Mouse (Mus musculus): ENCODE measurements around the gene Tcf7l2. TPM values are rescaled to one million over a fixed set of nuclear protein-coding genes. Genes with fewer than 3 reads are reported as not detected.

The Tcf7l2 gene
- total RNA-seq, 1 experiment = 3.0 TPM

- no peak for DNase-seq (ENCODE audit: low read depth, low spot score)
- no peak for TF ChIP-seq ZNF384 (IDR thresholded peaks at IDR 0.05; ENCODE audit: low read depth, low read length)
- TF ChIP-seq CHD2 (IDR thresholded peaks at IDR 0.05; ENCODE audit: low read depth, low read length) = no peak
- TF ChIP-seq HCFC1 (IDR thresholded peaks at IDR 0.05; ENCODE audit: borderline replicate concordance, insufficient read depth, low read length) = no peak
- TF ChIP-seq MAFK (IDR thresholded peaks at IDR 0.05; ENCODE audit: insufficient read depth, low read depth, low read length) = no peak
- no peak for TF ChIP-seq ZC3H11A (IDR thresholded peaks at IDR 0.05; ENCODE audit: borderline replicate concordance, low read depth, low read length)
- in situ Hi-C loops (cut with MboI; ENCODE audit: low sequenced_read_pairs in 2 of 2, unreplicated experiment in 2 of 2) = no loop called here
- Histone ChIP-seq H3K27ac (ENCODE audit: insufficient read depth, low read depth, low read length, poor library complexity, severe bottlenecking) (no peak overlapping the region), H3K9me3 (ENCODE audit: control insufficient read depth, insufficient read depth, low read depth, low read length) (no peaks in the 10 kb centered on the region), H3K9ac (ENCODE audit: insufficient read depth, low read depth, low read length, poor library complexity, severe bottlenecking) (no peak overlapping the region), H3K36me3 (ENCODE audit: control insufficient read depth, insufficient read depth, low read length, poor library complexity, severe bottlenecking) (peaks cover 3% of the 10 kb centered on the region; the same call in 1 of the 2 replicates), H3K4me1 (ENCODE audit: control insufficient read depth in 2 of 2, insufficient read depth in 2 of 2, low read length in 2 of 2, poor library complexity in 1 of 2) (peaks cover 0 to 2% of the 10 kb centered on the region in 2 experiments; a peak in 1 of 4 replicates), H3K4me3 (ENCODE audit: insufficient read depth in 1 of 2, low read depth in 1 of 2, low read length in 2 of 2, poor library complexity in 1 of 2, severe bottlenecking in 1 of 2) (no peak overlapping the region)
These were observed 127.0 kb downstream of the Tcf7l2 start for GRCm38 (mm10) chr19:55868597-55868996.

DNA sequence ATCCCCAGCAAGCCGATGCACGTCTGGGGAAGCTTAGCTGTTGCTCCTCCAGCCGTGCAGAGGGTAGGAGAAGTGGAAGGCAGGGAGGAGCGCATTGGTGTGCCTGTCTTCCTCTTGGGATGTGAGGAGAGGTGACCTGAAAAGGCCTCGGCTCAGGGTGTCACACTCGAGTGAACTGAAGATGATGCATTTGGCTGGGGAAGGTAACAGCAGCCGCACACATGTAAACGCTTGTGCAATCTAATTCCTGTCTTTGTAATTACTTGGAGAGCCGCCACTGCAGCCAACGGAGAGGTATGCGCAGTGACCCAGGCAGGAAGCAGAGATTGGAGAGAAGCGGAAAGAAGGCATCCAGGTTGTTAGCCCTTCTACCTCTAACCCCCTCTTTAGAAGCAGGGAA is 129.2 kb downstream of the Tcf7l2 start:
- Histone ChIP-seq H3K27ac (ENCODE audit: insufficient read depth, low read depth, low read length, poor library complexity, severe bottlenecking) (no peak overlapping the region), H3K9ac (ENCODE audit: insufficient read depth, low read depth, low read length, poor library complexity, severe bottlenecking) (no peak overlapping the region), H3K36me3 (ENCODE audit: control insufficient read depth, insufficient read depth, low read length, poor library complexity, severe bottlenecking) (no peaks in the 10 kb centered on the region), H3K4me3 (ENCODE audit: insufficient read depth in 1 of 2, low read depth in 1 of 2, low read length in 2 of 2, poor library complexity in 1 of 2, severe bottlenecking in 1 of 2) (no peak overlapping the region), H3K9me3 (ENCODE audit: control insufficient read depth, insufficient read depth, low read depth, low read length) (no peaks in the 10 kb centered on the region), H3K4me1 (ENCODE audit: control insufficient read depth in 2 of 2, insufficient read depth in 2 of 2, low read length in 2 of 2, poor library complexity in 1 of 2) (peaks cover 0 to 2% of the 10 kb centered on the region in 2 experiments; a peak in 1 of 4 replicates)
- DNase-seq (ENCODE audit: low read depth, low spot score) = no peak
- in situ Hi-C loops (cut with MboI; ENCODE audit: low sequenced_read_pairs in 2 of 2, unreplicated experiment in 2 of 2) = no loop called here
- TF ChIP-seq ZC3H11A (IDR thresholded peaks at IDR 0.05; ENCODE audit: borderline replicate concordance, low read depth, low read length) (no peak), ZNF384 (IDR thresholded peaks at IDR 0.05; ENCODE audit: low read depth, low read length) (no peak), CHD2 (IDR thresholded peaks at IDR 0.05; ENCODE audit: low read depth, low read length) (no peak), MAFK (IDR thresholded peaks at IDR 0.05; ENCODE audit: insufficient read depth, low read depth, low read length) (no peak), HCFC1 (IDR thresholded peaks at IDR 0.05; ENCODE audit: borderline replicate concordance, insufficient read depth, low read length) (no peak)

DNA sequence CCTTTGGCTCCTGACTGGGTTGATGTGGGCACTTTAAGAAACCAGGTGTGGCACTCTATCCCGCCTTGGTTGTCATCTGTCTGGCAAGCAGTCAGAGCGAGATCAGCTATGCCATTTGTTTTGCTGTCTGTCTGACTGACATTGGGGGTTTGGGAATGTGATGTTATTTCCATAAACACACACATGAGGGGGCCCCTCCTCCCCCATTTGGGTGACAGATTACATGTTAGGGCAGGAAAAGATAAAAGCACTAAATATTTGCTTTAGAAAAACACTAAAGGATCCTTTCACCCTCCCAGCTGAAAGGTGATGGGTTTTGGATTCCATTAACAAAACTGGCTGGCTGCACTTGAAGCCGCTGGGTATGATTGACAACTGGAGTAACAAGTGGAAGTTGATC is 129.9 kb downstream of the Tcf7l2 start:
- no peak for DNase-seq (ENCODE audit: low read depth, low spot score)
- Histone ChIP-seq H3K4me1 (ENCODE audit: control insufficient read depth in 2 of 2, insufficient read depth in 2 of 2, low read length in 2 of 2, poor library complexity in 1 of 2) (peaks cover 0 to 2% of the 10 kb centered on the region in 2 experiments; a peak in 1 of 4 replicates), H3K9ac (ENCODE audit: insufficient read depth, low read depth, low read length, poor library complexity, severe bottlenecking) (no peak overlapping the region), H3K36me3 (ENCODE audit: control insufficient read depth, insufficient read depth, low read length, poor library complexity, severe bottlenecking) (no peaks in the 10 kb centered on the region), H3K27ac (ENCODE audit: insufficient read depth, low read depth, low read length, poor library complexity, severe bottlenecking) (no peak overlapping the region), H3K4me3 (ENCODE audit: insufficient read depth in 1 of 2, low read depth in 1 of 2, low read length in 2 of 2, poor library complexity in 1 of 2, severe bottlenecking in 1 of 2) (no peak overlapping the region), H3K9me3 (ENCODE audit: control insufficient read depth, insufficient read depth, low read depth, low read length) (no peaks in the 10 kb centered on the region)
- TF ChIP-seq CHD2 (IDR thresholded peaks at IDR 0.05; ENCODE audit: low read depth, low read length) = no peak
- TF ChIP-seq MAFK (IDR thresholded peaks at IDR 0.05; ENCODE audit: insufficient read depth, low read depth, low read length) = no peak
- no peak for TF ChIP-seq HCFC1 (IDR thresholded peaks at IDR 0.05; ENCODE audit: borderline replicate concordance, insufficient read depth, low read length)
- no peak for TF ChIP-seq ZC3H11A (IDR thresholded peaks at IDR 0.05; ENCODE audit: borderline replicate concordance, low read depth, low read length)
- no peak for TF ChIP-seq ZNF384 (IDR thresholded peaks at IDR 0.05; ENCODE audit: low read depth, low read length)
- in situ Hi-C loops (cut with MboI; ENCODE audit: low sequenced_read_pairs in 2 of 2, unreplicated experiment in 2 of 2) = no loop called here

DNA sequence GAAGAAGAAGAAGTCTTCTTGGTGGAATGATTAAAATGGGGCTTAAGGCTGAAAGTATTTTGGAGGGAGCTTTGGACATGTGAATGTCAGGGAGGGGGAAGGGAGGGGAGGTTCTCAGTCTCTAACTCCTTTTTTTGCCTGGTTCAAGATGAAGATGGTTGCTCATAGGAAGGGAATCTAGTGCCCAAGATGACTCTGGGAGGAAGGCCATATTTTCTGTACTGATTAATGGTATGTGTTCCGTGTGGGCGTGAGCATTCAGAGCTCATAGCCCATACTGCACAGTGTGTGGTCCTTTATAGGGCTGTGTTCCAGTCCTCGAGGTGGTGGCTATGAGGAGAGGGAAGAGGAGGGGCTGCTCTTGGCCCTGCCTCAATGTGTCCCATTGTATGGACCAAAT is 131.6 kb downstream of the Tcf7l2 start:
- H3K4me1 ChIP-seq (ENCODE audit: control insufficient read depth in 2 of 2, insufficient read depth in 2 of 2, low read length in 2 of 2, poor library complexity in 1 of 2) = no peaks in the 10 kb centered on the region; a peak in 1 of 4 replicates

DNA sequence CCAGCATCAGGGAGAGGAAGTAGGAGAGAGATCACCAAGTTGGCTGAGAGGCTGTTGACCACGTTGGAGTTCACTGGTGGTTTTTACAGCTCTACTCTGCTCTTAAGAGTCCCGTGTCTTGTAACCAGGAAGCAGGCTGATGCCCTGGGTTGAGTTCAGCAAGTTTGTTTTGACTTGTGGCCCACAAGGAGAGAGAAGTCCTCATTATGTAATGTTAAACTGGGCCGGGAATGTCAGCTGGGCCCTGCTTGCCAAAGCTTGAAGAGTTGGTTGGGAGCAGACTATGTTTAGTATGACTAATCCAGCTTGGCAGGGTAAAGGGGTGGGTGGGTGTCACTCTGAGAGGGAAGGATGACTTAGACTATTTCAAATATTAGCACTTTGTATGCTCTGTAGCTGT is 134.9 kb downstream of the Tcf7l2 start:
- no peak overlapping the region for H3K9ac ChIP-seq (ENCODE audit: insufficient read depth, low read depth, low read length, poor library complexity, severe bottlenecking)
- H3K4me3 ChIP-seq (ENCODE audit: insufficient read depth in 1 of 2, low read depth in 1 of 2, low read length in 2 of 2, poor library complexity in 1 of 2, severe bottlenecking in 1 of 2) = no peak overlapping the region
- no peak overlapping the region for H3K27ac ChIP-seq (ENCODE audit: insufficient read depth, low read depth, low read length, poor library complexity, severe bottlenecking)
- H3K4me1 ChIP-seq (ENCODE audit: control insufficient read depth in 2 of 2, insufficient read depth in 2 of 2, low read length in 2 of 2, poor library complexity in 1 of 2) = no peaks in the 10 kb centered on the region
- no peaks in the 10 kb centered on the region for H3K36me3 ChIP-seq (ENCODE audit: control insufficient read depth, insufficient read depth, low read length, poor library complexity, severe bottlenecking)
- in situ Hi-C loops (cut with MboI; ENCODE audit: low sequenced_read_pairs in 2 of 2, unreplicated experiment in 2 of 2) = no loop called here
- no peaks in the 10 kb centered on the region for H3K9me3 ChIP-seq (ENCODE audit: control insufficient read depth, insufficient read depth, low read depth, low read length)
- no peak for TF ChIP-seq ZC3H11A (IDR thresholded peaks at IDR 0.05; ENCODE audit: borderline replicate concordance, low read depth, low read length)
- no peak for TF ChIP-seq CHD2 (IDR thresholded peaks at IDR 0.05; ENCODE audit: low read depth, low read length)
- TF ChIP-seq ZNF384 (IDR thresholded peaks at IDR 0.05; ENCODE audit: low read depth, low read length) = no peak
- no peak for TF ChIP-seq HCFC1 (IDR thresholded peaks at IDR 0.05; ENCODE audit: borderline replicate concordance, insufficient read depth, low read length)
- TF ChIP-seq MAFK (IDR thresholded peaks at IDR 0.05; ENCODE audit: insufficient read depth, low read depth, low read length) = no peak
- DNase-seq (ENCODE audit: low read depth, low spot score) = no peak

More for the DNA sequence above, 131.6 kb downstream of the Tcf7l2 start:
- no peak for TF ChIP-seq MAFK (IDR thresholded peaks at IDR 0.05; ENCODE audit: insufficient read depth, low read depth, low read length)
- no peak for TF ChIP-seq ZNF384 (IDR thresholded peaks at IDR 0.05; ENCODE audit: low read depth, low read length)
- Histone ChIP-seq H3K9me3 (ENCODE audit: control insufficient read depth, insufficient read depth, low read depth, low read length) (no peaks in the 10 kb centered on the region), H3K4me3 (ENCODE audit: insufficient read depth in 1 of 2, low read depth in 1 of 2, low read length in 2 of 2, poor library complexity in 1 of 2, severe bottlenecking in 1 of 2) (no peak overlapping the region), H3K9ac (ENCODE audit: insufficient read depth, low read depth, low read length, poor library complexity, severe bottlenecking) (no peak overlapping the region), H3K27ac (ENCODE audit: insufficient read depth, low read depth, low read length, poor library complexity, severe bottlenecking) (no peak overlapping the region), H3K36me3 (ENCODE audit: control insufficient read depth, insufficient read depth, low read length, poor library complexity, severe bottlenecking) (no peaks in the 10 kb centered on the region)
- DNase-seq (ENCODE audit: low read depth, low spot score) = no peak
- in situ Hi-C loops (cut with MboI; ENCODE audit: low sequenced_read_pairs in 2 of 2, unreplicated experiment in 2 of 2) = no loop called here

Measured in ES-E14 (cell line).